Mouse (Mus musculus) bone marrow macrophage, adult 2 months (primary cell): ENCODE data around the gene Sgip1.

Source experiments
- CTCF ChIP-seq: IDR thresholded peaks from 2 replicates; pipeline ENCODE4 v1.5.1; 2012; ENCODE audit warnings: low read depth, mild to moderate bottlenecking, low read length, moderate library complexity
- POLR2A ChIP-seq: IDR thresholded peaks from 2 replicates; pipeline ENCODE4 v1.6.1; 2012; ENCODE audit warnings: mild to moderate bottlenecking, low read depth, low read length, borderline replicate concordance

DNA sequence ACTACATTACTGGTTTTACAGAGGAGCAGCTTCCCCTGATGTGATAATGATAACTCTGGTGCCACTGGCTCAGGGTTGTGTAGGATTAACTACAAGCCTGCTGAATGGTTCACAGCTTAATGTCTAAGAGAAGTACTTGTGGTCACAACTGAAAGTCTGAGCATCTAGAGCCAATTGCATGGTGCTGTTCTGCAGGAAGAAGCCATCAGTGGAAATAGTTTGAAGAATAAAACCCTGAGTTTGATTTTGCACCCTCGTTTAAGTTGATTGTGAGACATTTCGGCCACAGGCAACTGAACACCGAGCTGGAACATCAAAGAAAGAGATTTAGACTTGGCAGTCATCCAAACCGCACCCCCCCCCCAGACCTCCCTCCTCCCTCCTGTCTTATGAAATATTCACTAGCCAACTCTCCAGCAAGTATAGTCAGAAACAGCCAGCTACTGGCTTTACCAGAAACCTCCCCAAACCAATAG, 265.9 kb downstream of the Sgip1 start:
- TF ChIP-seq POLR2A (no peak), CTCF (no peak)
